Mouse (Mus musculus) forebrain, embryonic 12.5 days (tissue): ENCODE results near the gene Exoc3. TPM values are rescaled to one million over a fixed set of nuclear protein-coding genes. Genes with fewer than 3 reads are reported as not detected.

Source experiments
- ATAC-seq: fragments of 200-750 bp; cut with Nextera tagmentation; 2 replicates; pipeline ENCODE4 v1.8.0; 2017; ENCODE audit warnings: moderate TSS enrichment; ENCODE audit not compliant: low FRiP score
- H3K27ac ChIP-seq: fragments of 300-500 bp; sonication (generic); 2 replicates; pipeline ENCODE4 v1.5.1; 2016; ENCODE audit warnings: mild to moderate bottlenecking
- H3K27me3 ChIP-seq: fragments of 300-500 bp; sonication (generic); 2 replicates; pipeline ENCODE4 v1.6.1; 2016; ENCODE audit warnings: mild to moderate bottlenecking
- H3K36me3 ChIP-seq: fragments of 300-500 bp; sonication (generic); replicated peaks from 2 replicates; pipeline ENCODE4 v1.6.1; 2016; ENCODE audit warnings: mild to moderate bottlenecking
- H3K4me1 ChIP-seq: fragments of 300-500 bp; sonication (generic); 2 replicates; pipeline ENCODE4 v1.6.1; 2016
- H3K4me2 ChIP-seq: fragments of 300-500 bp; sonication (generic); 2 replicates; pipeline ENCODE4 v1.6.1; 2016; ENCODE audit warnings: mild to moderate bottlenecking, moderate library complexity
- H3K4me3 ChIP-seq: fragments of 300-500 bp; sonication (generic); replicated peaks from 2 replicates; pipeline ENCODE4 v1.5.1; 2016; ENCODE audit warnings: mild to moderate bottlenecking
- H3K9ac ChIP-seq: fragments of 300-500 bp; sonication (generic); 2 replicates; pipeline ENCODE4 v1.6.1; 2016; ENCODE audit warnings: mild to moderate bottlenecking
- H3K9me3 ChIP-seq: fragments of 300-500 bp; sonication (generic); 2 replicates; pipeline ENCODE4 v1.6.1; 2016
- WGBS: fragments of 180-500 bp; shearing (Covaris S2); methylation state at CpG from one replicate; pipeline ENCODE4 v1.1.7; 2016; 5-methylcytosine and 5-hydroxymethylcytosine counted together
- polyA plus RNA-seq: library from polyadenylated mRNA; unstranded; fragments of >200 nt; fragmentation: Nextera tagmentation; extraction: Ambion mirVana; gene quantifications from 2 replicates; pipeline ENCODE4 v1.2.1, GENCODE M21; 2016

Gene Exoc3
- 80.6 and 87.3 TPM in 2 replicates for polyA plus RNA-seq

- Histone ChIP-seq H3K4me3 (peak within 1 kb of the TSS; percentile 81), H3K27me3 (0 out of 2 replicates have a peak, but pooled peaks cover 5% of the 10 kb centered on the region), H3K9me3 (no peaks in the 10 kb centered on the region), H3K4me1 (peaks cover 22% of the 10 kb centered on the region), H3K4me2 (peak within 1 kb of the TSS; percentile 81), H3K27ac (peak within 1 kb of the TSS; percentile 76), H3K9ac (peak within 1 kb of the TSS; percentile 79), H3K36me3 (peaks cover 11% of the 10 kb centered on the region)
- WGBS = under 1% methylated on average over 39 of the region's 39 CpGs
- peak; percentile 98 for ATAC-seq
Measured at GRCm38 (mm10) chr13:74208317-74208985, at the start of gene Exoc3. Gene Exoc3, minus strand, starts transcription at chr13:74208732.

DNA sequence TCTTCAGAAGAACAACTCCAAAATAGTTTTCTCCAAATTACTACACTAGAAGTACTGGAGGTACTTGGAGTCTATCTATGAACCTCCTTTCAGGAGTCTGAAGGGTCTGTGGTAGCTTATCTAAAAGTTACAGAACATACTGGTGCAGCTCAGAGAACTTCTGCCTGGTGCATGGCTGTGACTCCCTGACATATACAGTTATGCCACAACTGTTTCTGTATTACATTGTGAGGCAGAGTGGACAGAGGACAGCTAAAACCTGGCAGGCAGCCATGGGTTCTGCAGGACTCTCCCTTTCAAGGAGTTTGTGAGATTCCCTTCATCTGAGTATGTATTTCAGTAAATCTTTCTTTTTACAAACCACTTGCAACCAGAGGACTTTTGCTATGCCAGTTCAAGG, 38.0 kb upstream of the Exoc3 start:
- Histone ChIP-seq H3K4me3 (no peak overlapping the region), H3K4me2 (no peak overlapping the region), H3K36me3 (no peaks in the 10 kb centered on the region), H3K27me3 (no peaks in the 10 kb centered on the region), H3K4me1 (peaks cover 10% of the 10 kb centered on the region), H3K9ac (no peak overlapping the region), H3K27ac (no peak overlapping the region), H3K9me3 (no peaks in the 10 kb centered on the region)
- no peak for ATAC-seq

DNA sequence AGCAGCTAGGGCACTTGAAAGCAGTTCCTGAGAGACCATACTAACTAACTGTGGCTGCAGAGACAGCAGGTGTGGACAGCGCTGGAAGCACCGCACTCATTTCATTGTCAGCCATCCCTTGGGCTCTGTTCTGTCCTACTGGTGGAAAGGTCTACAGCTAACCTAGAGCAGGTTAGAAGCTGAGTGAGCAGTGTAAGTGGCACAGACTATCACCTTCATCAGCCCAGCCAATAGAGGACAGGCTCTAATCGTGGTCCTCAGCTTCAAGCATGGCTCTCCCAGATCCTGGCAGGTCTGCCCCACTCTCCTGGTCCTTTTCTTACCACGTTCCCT, 37.3 kb upstream of the Exoc3 start:
- Histone ChIP-seq H3K4me2 (peak overlapping the region; percentile 37), H3K36me3 (no peaks in the 10 kb centered on the region), H3K9ac (no peak overlapping the region), H3K4me1 (peaks cover 10% of the 10 kb centered on the region), H3K9me3 (no peaks in the 10 kb centered on the region), H3K4me3 (no peak overlapping the region), H3K27me3 (no peaks in the 10 kb centered on the region), H3K27ac (no peak overlapping the region)
- peak; percentile 58 for ATAC-seq
- 69% methylated on average over 4 of the region's 4 CpGs for WGBS

DNA sequence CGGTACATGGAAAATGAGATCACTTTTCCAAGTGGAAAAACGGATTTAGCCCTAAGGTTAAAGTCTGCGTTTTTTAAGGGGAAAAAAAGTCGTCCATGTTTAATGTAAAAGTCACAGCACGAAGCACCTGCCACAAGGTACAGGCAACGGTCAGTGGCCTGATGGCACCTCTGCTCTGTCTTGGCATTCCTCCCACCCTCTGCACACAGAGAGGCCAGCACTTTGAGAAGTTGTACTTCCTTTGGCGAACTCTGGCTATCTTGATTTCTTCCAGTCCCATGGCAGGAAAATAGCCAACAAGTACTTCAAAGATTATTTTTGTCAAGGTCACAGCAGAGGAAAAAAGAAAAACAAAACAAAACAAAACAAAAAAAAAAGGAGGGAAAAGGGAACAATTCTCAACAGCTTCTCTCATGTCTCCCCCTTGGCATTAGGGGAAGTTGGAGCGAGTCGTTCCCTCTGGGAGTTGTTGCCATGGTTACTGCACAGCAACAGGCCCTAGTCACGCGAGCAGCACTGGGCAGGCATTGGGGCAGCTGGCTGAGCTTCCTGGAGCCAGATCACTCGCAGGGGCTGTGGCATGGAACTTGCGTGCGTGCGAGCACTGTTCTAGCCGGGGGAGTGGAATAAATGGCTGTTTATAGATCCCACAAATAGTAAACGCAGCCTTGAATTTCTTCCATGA, 36.8 kb upstream of the Exoc3 start:
- 31% methylated on average over 17 of the region's 17 CpGs for WGBS
- H3K27me3 ChIP-seq = no peaks in the 10 kb centered on the region
- H3K27ac ChIP-seq = no peak overlapping the region
- no peak overlapping the region for H3K4me3 ChIP-seq
- no peaks in the 10 kb centered on the region for H3K9me3 ChIP-seq
- no peak overlapping the region for H3K9ac ChIP-seq
- peak overlapping the region; percentile 37 for H3K4me2 ChIP-seq
- ATAC-seq = peak; percentile 97
- no peaks in the 10 kb centered on the region for H3K36me3 ChIP-seq
- H3K4me1 ChIP-seq = peaks cover 10% of the 10 kb centered on the region

DNA sequence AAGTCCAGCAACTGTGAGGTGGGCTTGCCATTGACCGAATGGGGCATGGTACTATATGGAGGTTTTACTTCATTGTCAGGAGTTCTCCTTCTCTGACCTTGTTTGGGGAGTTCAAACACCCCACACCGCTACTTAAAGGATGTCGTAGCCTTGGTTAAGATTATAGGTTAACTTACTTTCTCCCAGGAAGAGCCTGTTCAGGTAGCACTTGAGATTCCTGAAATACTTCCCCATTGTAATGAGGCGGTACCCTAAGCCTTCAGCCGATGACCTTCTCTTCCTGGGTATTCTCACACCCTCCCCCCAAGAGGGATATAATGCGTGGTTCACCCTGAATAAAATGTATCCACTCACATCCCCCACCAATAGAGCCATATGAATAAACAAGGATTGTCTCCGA, 29.0 kb upstream of the Exoc3 start:
- no peak for ATAC-seq
- Histone ChIP-seq H3K36me3 (no peaks in the 10 kb centered on the region), H3K9ac (no peak overlapping the region), H3K4me3 (no peak overlapping the region), H3K27me3 (no peaks in the 10 kb centered on the region), H3K4me1 (no peaks in the 10 kb centered on the region), H3K4me2 (no peak overlapping the region), H3K27ac (no peak overlapping the region), H3K9me3 (no peaks in the 10 kb centered on the region)
- WGBS = 75% methylated on average over 7 of the region's 7 CpGs

GRCm38 (mm10) chr13:74220659-74221058, 12.1 kb upstream of the Exoc3 start:
- H3K4me2 ChIP-seq = no peak overlapping the region
- H3K9ac ChIP-seq = no peak overlapping the region
- H3K36me3 ChIP-seq = no peaks in the 10 kb centered on the region
- WGBS = 47% methylated on average over 1 of the region's 1 CpGs
- ATAC-seq = no peak
- no peaks in the 10 kb centered on the region for H3K27me3 ChIP-seq
- no peak overlapping the region for H3K27ac ChIP-seq
- no peak overlapping the region for H3K4me3 ChIP-seq
- no peaks in the 10 kb centered on the region for H3K9me3 ChIP-seq
- H3K4me1 ChIP-seq = no peaks in the 10 kb centered on the region

- Histone ChIP-seq H3K4me2 (no peak overlapping the region), H3K9ac (no peak overlapping the region), H3K27me3 (0 out of 2 replicates have a peak, but pooled peaks cover 3% of the 10 kb centered on the region), H3K27ac (no peak overlapping the region), H3K4me3 (no peak overlapping the region), H3K9me3 (no peaks in the 10 kb centered on the region), H3K36me3 (no peaks in the 10 kb centered on the region), H3K4me1 (no peaks in the 10 kb centered on the region)
- ATAC-seq = no peak
- WGBS = 63% methylated on average over 3 of the region's 3 CpGs
Measured at GRCm38 (mm10) chr13:74218441-74218840, 9.9 kb upstream of the Exoc3 start.

DNA sequence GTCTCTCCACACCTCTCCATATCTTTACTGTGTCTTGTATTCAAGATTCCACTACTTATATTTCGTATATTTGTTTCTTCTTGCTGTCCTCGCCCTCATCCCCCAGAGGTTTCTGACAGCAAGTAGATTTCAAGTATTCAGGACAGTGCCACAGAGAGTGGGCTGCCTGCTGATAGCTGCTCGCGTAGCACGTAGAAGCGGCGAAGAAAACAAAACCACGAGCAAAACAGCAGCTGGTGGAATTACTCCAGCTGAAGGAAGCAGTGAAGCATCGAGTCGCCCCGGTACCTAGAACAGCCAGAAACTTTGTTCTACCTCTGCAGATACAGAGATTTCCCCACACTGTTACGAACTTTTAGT, 434 bp upstream of the Exoc3 start:
- peak overlapping the region; percentile 81 for H3K4me3 ChIP-seq
- peak overlapping the region; percentile 76 for H3K27ac ChIP-seq
- H3K36me3 ChIP-seq = peaks cover 6% of the 10 kb centered on the region
- WGBS = 13% methylated on average over 12 of the region's 12 CpGs
- 0 out of 2 replicates have a peak, but pooled peaks cover 8% of the 10 kb centered on the region for H3K27me3 ChIP-seq
- peak overlapping the region; percentile 79 for H3K9ac ChIP-seq
- peak; percentile 49 for ATAC-seq
- H3K4me2 ChIP-seq = peak overlapping the region; percentile 81
- H3K9me3 ChIP-seq = no peaks in the 10 kb centered on the region
- peaks cover 22% of the 10 kb centered on the region for H3K4me1 ChIP-seq

- H3K9me3 ChIP-seq = no peaks in the 10 kb centered on the region
- no peak for ATAC-seq
- H3K9ac ChIP-seq = no peak overlapping the region
- no peaks in the 10 kb centered on the region for H3K4me1 ChIP-seq
- no peak overlapping the region for H3K27ac ChIP-seq
- H3K27me3 ChIP-seq = no peaks in the 10 kb centered on the region
- WGBS = 83% methylated on average over 3 of the region's 3 CpGs
- H3K4me2 ChIP-seq = no peak overlapping the region
- no peak overlapping the region for H3K4me3 ChIP-seq
- peaks cover 45% of the 10 kb centered on the region for H3K36me3 ChIP-seq
Measured at GRCm38 (mm10) chr13:74196451-74196850, 12.1 kb downstream of the Exoc3 start.

DNA sequence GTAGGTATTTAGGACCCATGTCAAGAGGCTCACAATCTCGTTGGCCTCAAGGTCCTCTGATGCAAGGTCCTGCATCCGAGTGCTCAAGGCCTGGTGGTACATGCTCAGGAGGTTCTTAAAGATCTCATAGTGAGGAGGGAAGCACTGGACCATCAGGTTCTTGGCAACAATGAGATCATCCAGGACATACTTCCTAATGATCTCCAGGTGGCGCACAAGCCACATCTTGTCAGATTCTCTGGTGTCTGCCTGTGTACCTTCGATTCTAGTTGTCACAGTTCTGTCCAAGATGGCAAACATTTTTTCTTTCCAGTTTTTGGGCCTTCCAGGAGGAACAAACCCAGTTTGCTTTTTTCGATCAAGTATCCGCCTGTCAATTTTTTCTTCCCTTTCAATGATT, 15.9 kb downstream of the Exoc3 start:
- no peaks in the 10 kb centered on the region for H3K9me3 ChIP-seq
- no peak for ATAC-seq
- peaks cover 64% of the 10 kb centered on the region for H3K36me3 ChIP-seq
- no peaks in the 10 kb centered on the region for H3K4me1 ChIP-seq
- no peak overlapping the region for H3K4me2 ChIP-seq
- H3K4me3 ChIP-seq = no peak overlapping the region
- no peak overlapping the region for H3K9ac ChIP-seq
- WGBS = 85% methylated on average over 6 of the region's 6 CpGs
- H3K27me3 ChIP-seq = no peaks in the 10 kb centered on the region
- H3K27ac ChIP-seq = no peak overlapping the region

DNA sequence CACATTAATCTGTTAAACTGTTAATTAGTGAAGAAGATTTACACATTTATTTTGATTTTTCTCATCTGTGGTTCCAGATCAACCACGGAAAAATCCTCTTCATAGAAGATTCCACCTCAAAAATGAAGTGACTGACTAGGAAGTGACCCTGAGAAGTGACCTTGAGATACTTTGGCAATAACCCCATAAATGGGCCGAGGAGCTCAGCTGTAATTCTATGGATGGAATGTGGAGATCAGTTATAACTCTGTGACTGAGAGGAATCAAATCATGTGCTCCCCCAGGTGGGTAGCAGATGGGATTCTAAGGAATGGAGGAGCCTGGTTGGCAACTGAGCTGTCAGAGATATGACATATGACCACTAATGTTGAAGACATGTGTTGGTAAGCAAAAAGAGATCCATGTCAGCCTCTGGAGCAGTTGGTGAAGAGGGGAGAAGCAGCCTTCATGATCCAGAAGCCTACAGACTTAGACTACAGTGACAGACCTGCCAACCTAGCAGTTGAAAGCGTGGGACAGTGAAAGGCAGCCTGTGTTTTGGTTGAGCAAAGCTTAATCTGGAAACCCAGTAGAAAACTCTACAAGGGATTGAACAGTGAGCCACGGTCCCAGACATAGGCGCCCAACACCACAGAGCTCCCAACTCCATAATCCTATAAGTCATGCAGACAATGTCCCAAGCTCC, 25.4 kb downstream of the Exoc3 start:
- Histone ChIP-seq H3K4me1 (no peaks in the 10 kb centered on the region), H3K27ac (no peak overlapping the region), H3K9ac (no peak overlapping the region), H3K9me3 (no peaks in the 10 kb centered on the region), H3K36me3 (peaks cover 54% of the 10 kb centered on the region), H3K4me2 (no peak overlapping the region), H3K27me3 (no peaks in the 10 kb centered on the region), H3K4me3 (no peak overlapping the region)
- WGBS = 90% methylated on average over 5 of the region's 5 CpGs
- ATAC-seq = no peak

DNA sequence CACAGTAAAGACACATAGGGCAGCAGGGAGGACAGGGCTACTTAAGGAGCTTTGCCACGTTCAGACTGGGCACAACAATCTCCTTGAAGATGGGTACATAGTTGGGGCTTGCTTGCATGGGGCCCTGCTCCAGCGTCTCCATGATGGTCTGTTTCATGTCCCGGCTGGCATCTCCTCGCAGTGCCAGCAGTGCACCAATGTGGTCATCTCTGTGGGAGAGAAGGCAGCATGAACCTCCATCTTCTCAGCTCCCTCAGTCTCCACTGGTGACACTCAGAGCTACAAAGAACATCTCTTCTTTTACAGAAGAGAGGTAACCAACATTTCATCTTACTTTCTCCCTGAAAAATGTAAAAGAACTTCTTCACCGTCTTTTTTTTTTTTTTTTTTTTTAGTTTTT, 36.5 kb downstream of the Exoc3 start:
- WGBS = 97% methylated on average over 5 of the region's 5 CpGs
- H3K36me3 ChIP-seq = peaks cover 50% of the 10 kb centered on the region

More for the DNA sequence above, 36.5 kb downstream of the Exoc3 start:
- H3K4me3 ChIP-seq = no peak overlapping the region
- no peaks in the 10 kb centered on the region for H3K9me3 ChIP-seq
- H3K4me1 ChIP-seq = peaks cover 2% of the 10 kb centered on the region; the same call in 1 of the 2 replicates
- H3K4me2 ChIP-seq = no peak overlapping the region
- H3K27me3 ChIP-seq = no peaks in the 10 kb centered on the region
- no peak for ATAC-seq
- H3K9ac ChIP-seq = no peak overlapping the region
- no peak overlapping the region for H3K27ac ChIP-seq
